Mouse (Mus musculus) G1E (cell line): ENCODE data around the gene Pde4d.

ENCODE experiments used
- CTCF ChIP-seq: IDR thresholded peaks from 2 replicates; pipeline ENCODE4 v1.5.1; 2012; ENCODE audit warnings: low read depth, low read length, inconsistent platforms, mixed read lengths
- GATA1 ChIP-seq: IDR thresholded peaks from 2 replicates; pipeline ENCODE4 v1.6.1; 2012; ENCODE audit warnings: borderline replicate concordance, low read length, inconsistent platforms, mixed read lengths
- GATA2 ChIP-seq: IDR thresholded peaks from 2 replicates; pipeline ENCODE4 v1.6.1; 2012; ENCODE audit warnings: low read depth, low read length, inconsistent platforms, borderline replicate concordance

DNA sequence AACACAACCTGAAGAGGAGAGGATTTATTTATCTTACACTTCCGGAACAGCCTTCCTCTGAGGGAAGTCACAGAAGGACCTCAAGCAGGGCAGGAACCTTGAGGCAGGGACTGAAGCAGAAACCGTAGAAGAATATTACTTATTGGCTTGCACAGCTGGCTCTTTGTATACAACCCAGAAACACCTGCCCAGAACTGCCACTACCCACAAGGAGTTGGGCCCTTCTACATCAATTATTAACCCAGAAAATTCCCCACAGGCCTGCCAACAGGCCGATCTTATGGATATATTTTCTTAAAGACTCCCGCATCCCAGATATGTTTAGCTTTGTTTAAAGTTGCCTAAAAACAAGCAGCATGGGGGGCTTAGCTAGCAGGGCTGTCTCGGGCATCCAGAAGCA, 192.5 kb downstream of the Pde4d start:
- TF ChIP-seq GATA2 (no peak), CTCF (no peak), GATA1 (no peak)
